Mouse (Mus musculus): ENCODE measurements around the gene Gm20481.

- TF ChIP-seq CTCF (IDR thresholded peaks at IDR 0.05; ENCODE audit: control insufficient read depth, insufficient read depth, insufficient replicate concordance, low read depth, low read length) (no peak), POLR2A (IDR thresholded peaks at IDR 0.05; ENCODE audit: control insufficient read depth, low read depth, low read length) (no peak)
These were observed 40.9 kb upstream of the Gm20481 start for GRCm38 (mm10) chr17:34928841-34929240.

All from testis, adult 2 months (tissue).